Mouse (Mus musculus) E14TG2a.4 (cell line): ENCODE results near the gene Tmem131l.

Source experiments
- CTCF ChIP-seq: conservative IDR thresholded peaks from 2 replicates; pipeline ENCODE4 v1.5.1; 2014; ENCODE audit warnings: low read length
- POU5F1 ChIP-seq: IDR thresholded peaks from 2 replicates; pipeline ENCODE4 v1.6.1; 2014; ENCODE audit warnings: low read length, borderline replicate concordance

DNA sequence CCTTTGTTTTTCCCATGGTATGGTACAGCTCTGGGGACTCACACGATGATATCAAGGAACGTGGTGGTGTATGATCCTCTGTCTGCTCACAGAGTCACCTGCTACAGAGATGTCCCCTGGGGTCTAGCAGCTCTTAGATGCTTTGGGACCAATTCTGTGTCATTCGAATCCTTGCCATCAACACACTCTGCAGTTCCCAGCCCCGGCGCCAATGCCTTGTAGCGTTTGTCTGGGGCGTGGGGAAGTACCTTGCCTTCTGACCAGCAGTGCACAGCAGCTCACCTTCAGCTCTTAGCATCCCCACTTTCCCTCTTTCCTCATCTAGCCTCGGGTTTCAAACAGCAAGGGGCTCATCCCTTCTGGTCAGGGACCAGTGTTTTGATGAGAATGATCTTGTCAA lies 30.8 kb upstream of the Tmem131l start:
- no peak for TF ChIP-seq CTCF
- TF ChIP-seq POU5F1, result no peak
